Mouse (Mus musculus) G1E (cell line): Measurements from ENCODE around the gene H2-DMb2. TPM values are rescaled to one million over a fixed set of nuclear protein-coding genes. Genes with fewer than 3 reads are reported as not detected.

Experiments
- ATAC-seq: 2 replicates; pipeline ENCODE4 v1.8.0; 2016; ENCODE audit warnings: mild to moderate bottlenecking; ENCODE audit not compliant: insufficient number of reproducible peaks, poor library complexity, low FRiP score, severe bottlenecking; ENCODE audit errors: extremely low read depth
- DNase-seq: peaks from one replicate; pipeline ENCODE4 v3.0.0; 2012; ENCODE audit warnings: low spot score
- H3K27me3 ChIP-seq: 2 replicates; pipeline ENCODE4 v1.6.1; 2012; ENCODE audit warnings: mild to moderate bottlenecking, low read length, inconsistent platforms; ENCODE audit not compliant: insufficient read depth
- H3K36me3 ChIP-seq: replicated peaks from 2 replicates; pipeline ENCODE3; 2012; ENCODE audit warnings: mild to moderate bottlenecking, inconsistent platforms
- H3K4me1 ChIP-seq: 2 replicates; pipeline ENCODE4 v1.6.1; 2012; ENCODE audit warnings: low read depth, low read length, inconsistent platforms, mixed read lengths; ENCODE audit not compliant: insufficient read depth
- H3K4me3 ChIP-seq: 2 replicates; pipeline ENCODE4 v1.5.1; 2012; ENCODE audit warnings: low read depth, mild to moderate bottlenecking, inconsistent platforms, low read length, moderate library complexity, mixed read lengths
- H3K9me3 ChIP-seq: replicated peaks from 2 replicates; pipeline ENCODE4 v1.6.1; 2012; ENCODE audit warnings: inconsistent platforms
- CTCF ChIP-seq: IDR thresholded peaks from 2 replicates; pipeline ENCODE4 v1.5.1; 2012; ENCODE audit warnings: low read depth, low read length, inconsistent platforms, mixed read lengths
- GATA1 ChIP-seq: IDR thresholded peaks from 2 replicates; pipeline ENCODE4 v1.6.1; 2012; ENCODE audit warnings: borderline replicate concordance, low read length, inconsistent platforms, mixed read lengths
- GATA2 ChIP-seq: IDR thresholded peaks from 2 replicates; pipeline ENCODE4 v1.6.1; 2012; ENCODE audit warnings: low read depth, low read length, inconsistent platforms, borderline replicate concordance
- POLR2AphosphoS5 ChIP-seq: IDR thresholded peaks from 2 replicates; pipeline ENCODE4 v1.6.1; 2012; ENCODE audit warnings: low read depth, low read length, inconsistent platforms; ENCODE audit not compliant: insufficient replicate concordance
- TAL1 ChIP-seq: conservative IDR thresholded peaks from 2 replicates; pipeline ENCODE4 v1.6.1; 2012; ENCODE audit warnings: low read depth, low read length, inconsistent platforms, mixed read lengths
- polyA plus RNA-seq: library from polyadenylated mRNA; stranded (reverse); fragments of >175 nt; gene quantifications from 2 replicates; pipeline ENCODE4 v1.2.3, GENCODE M21; 2012
- total RNA-seq, 2 experiments: library from RNA; stranded (forward) in 1 of 2; stranded (reverse) in 1 of 2; fragments of 200-1000 nt in 1 of 2; fragments of >200 nt in 1 of 2; fragmentation: Nextera tagmentation in 1 of 2; gene quantifications; 2 replicates each; pipeline ENCODE4 v1.2.3; 2014 to 2017

The H2-DMb2 gene
- total and polyA plus RNA-seq, 3 experiments = not detected

DNA sequence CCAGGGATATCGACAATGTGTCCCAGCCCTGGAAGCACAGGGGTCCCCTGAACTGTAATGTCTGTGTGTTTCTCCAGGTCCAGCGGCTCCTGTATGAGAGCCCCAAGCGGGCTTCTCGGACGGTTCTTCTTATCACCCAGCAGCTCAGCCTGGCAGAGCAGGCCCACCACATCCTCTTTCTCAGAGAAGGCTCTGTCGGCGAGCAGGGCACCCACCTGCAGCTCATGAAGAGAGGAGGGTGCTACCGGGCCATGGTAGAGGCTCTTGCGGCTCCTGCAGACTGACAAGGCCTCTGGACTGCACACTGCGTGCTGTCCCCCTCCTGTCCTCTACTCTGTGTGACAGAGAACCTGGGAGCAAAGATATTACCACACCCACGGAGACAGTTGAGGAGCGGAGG, 53.4 kb downstream of the H2-DMb2 start:
- TF ChIP-seq GATA1 (no peak), POLR2AphosphoS5 (no peak), TAL1 (no peak), CTCF (no peak), GATA2 (no peak)
- Histone ChIP-seq H3K4me1 (peaks cover 8% of the 10 kb centered on the region), H3K27me3 (peaks cover 37% of the 10 kb centered on the region), H3K4me3 (no peak overlapping the region), H3K9me3 (no peaks in the 10 kb centered on the region), H3K36me3 (peaks cover 10% of the 10 kb centered on the region)
- DNase-seq (no peak), ATAC-seq (no peak)

DNA sequence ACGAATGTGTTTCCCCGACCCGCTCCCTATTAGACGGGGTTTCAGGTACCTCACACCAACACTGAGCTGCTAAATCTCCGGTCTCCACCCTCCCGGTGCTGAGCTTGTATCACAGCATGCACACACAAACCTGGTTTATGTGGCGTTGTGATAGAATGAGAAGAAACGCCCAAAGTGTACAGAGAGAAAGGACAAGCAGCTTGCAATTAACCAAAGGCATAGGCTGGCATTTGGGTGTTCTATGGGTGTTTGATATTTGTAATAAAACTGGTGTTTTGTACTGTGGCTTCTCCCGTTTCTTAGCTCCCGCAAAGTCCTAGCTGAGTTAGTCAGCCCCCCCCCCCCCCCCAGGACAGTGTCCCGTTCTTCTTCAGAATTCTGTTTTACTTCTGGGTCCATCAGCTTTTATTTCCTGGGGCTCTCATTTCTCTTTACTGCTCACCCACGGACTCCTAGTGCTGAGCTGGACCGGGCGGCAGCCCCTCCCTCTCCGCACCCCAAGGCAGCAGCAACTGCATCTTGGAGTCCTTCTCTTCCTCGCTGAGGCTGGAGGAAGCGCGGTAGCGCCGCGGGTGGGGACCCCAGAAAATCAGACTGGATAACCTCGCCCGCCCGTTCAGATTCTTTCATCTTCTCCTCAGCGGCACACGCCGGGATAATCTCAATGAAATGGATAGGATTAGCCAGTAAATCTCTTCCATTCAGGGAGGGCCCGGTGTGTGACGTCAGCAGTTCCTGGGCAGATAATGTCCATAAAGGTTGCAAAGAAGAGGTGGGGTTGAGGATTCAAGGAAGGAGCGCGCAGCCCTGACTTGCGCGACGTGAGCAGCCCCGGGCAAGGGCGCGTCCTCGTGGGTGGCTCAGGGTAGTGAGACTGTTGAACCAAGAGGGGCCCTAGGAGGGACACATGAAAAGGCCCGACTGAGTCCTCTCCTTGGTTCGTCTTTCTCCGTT, 54.1 kb downstream of the H2-DMb2 start, which contains the start of gene Psmb8:
Psmb8 (plus strand) TSS at position 781 of the 954 bp plus-strand sequence.
- H3K27me3 ChIP-seq = peaks cover 34% of the 10 kb centered on the region
- H3K9me3 ChIP-seq = no peaks in the 10 kb centered on the region
- TF ChIP-seq GATA1 (no peak), TAL1 (no peak), GATA2 (no peak), CTCF (no peak), POLR2AphosphoS5 (no peak)
- H3K4me1 ChIP-seq = peaks cover 13% of the 10 kb centered on the region
- DNase-seq (no peak), ATAC-seq (no peak)
- H3K36me3 ChIP-seq = peaks cover 7% of the 10 kb centered on the region
- H3K4me3 ChIP-seq = no peak within 1 kb of the TSS

DNA sequence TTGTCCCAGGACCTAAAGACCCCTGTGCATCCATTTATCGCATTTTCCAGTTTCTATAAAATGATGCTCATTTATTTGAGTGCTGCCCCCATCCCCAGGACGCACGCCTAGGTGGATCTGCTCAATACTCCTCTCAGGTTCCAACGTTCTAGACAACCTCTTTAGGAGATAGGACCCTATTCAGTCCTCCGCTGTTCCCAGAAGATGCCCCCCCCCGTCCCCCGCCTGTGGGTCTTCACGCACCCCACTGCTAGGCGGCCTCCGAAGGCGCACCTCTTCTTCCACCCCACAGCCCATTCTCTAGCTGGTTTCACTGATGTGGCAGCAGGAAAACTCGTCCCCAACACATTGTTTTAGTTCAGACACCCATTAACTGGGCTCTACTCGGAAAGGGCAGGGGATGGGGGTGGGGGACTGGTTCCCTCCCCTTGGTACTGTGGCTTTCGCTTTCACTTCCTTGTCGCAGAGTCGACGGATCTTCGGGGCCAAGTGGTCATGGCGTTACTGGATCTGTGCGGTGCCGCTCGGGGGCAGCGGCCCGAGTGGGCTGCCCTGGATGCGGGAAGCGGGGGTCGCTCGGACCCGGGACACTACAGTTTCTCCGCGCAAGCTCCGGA, 54.9 kb downstream of the H2-DMb2 start:
- peaks cover 13% of the 10 kb centered on the region for H3K4me1 ChIP-seq
- ATAC-seq (no peak), DNase-seq (no peak)
- peaks cover 34% of the 10 kb centered on the region for H3K27me3 ChIP-seq
- TF ChIP-seq TAL1 = no peak
- TF ChIP-seq POLR2AphosphoS5 = no peak
- no peak for TF ChIP-seq GATA2
- TF ChIP-seq CTCF = no peak
- TF ChIP-seq GATA1 = no peak
- no peak overlapping the region for H3K4me3 ChIP-seq
- no peaks in the 10 kb centered on the region for H3K9me3 ChIP-seq
- H3K36me3 ChIP-seq = peaks cover 7% of the 10 kb centered on the region

- Histone ChIP-seq H3K36me3 (peaks cover 5% of the 10 kb centered on the region), H3K4me1 (peaks cover 13% of the 10 kb centered on the region), H3K27me3 (peaks cover 33% of the 10 kb centered on the region), H3K4me3 (no peak overlapping the region), H3K9me3 (no peaks in the 10 kb centered on the region)
- TF ChIP-seq POLR2AphosphoS5 (no peak), CTCF (no peak), GATA1 (no peak)
- no peak for DNase-seq
- no peak for ATAC-seq
Observed at GRCm38 (mm10) chr17:34198521-34198912, 55.4 kb downstream of the H2-DMb2 start.

DNA sequence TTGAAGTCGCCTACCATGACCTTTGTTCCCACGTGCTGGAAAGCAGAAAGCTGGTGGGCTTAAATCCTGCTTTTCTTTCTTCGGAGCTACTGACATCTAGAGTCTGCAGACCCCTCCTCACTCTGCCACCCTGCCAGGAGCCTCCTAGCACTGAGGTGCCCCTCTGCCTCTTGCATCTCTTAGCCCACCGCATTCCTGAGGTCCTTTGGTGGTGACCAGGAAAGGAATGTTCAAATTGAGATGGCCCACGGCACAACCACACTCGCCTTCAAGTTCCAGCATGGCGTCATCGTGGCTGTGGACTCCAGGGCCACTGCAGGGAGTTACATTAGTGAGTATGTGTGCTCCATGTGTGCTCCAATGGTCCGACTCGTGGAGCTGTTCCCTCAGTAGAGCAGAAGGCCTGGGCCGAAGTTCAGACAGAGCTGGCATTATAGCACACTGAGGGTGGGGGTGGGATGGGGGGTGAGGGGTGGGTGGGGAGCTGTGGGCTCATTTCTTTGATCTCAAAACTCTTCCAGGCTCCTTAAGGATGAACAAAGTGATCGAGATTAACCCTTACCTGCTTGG, 56.0 kb downstream of the H2-DMb2 start:
- Histone ChIP-seq H3K4me1 (peaks cover 17% of the 10 kb centered on the region), H3K4me3 (no peak overlapping the region), H3K27me3 (peaks cover 33% of the 10 kb centered on the region), H3K36me3 (peaks cover 3% of the 10 kb centered on the region), H3K9me3 (no peaks in the 10 kb centered on the region)
- TF ChIP-seq GATA1 (no peak), TAL1 (no peak), POLR2AphosphoS5 (no peak), CTCF (no peak), GATA2 (no peak)
- no peak for DNase-seq
- no peak for ATAC-seq

GRCm38 (mm10) chr17:34200047-34200446, 56.9 kb downstream of the H2-DMb2 start:
- DNase-seq = no peak
- TF ChIP-seq TAL1 (no peak), GATA1 (no peak), GATA2 (no peak)
- Histone ChIP-seq H3K9me3 (no peaks in the 10 kb centered on the region), H3K4me1 (peaks cover 19% of the 10 kb centered on the region), H3K36me3 (no peaks in the 10 kb centered on the region), H3K4me3 (no peak overlapping the region), H3K27me3 (peaks cover 30% of the 10 kb centered on the region)
- ATAC-seq = no peak
